Mouse (Mus musculus) spleen, postnatal 36 days (tissue): ENCODE results near the gene 1700019A02Rik.

Source experiments
- DNase-seq, 2 experiments: peaks; one replicate each; pipeline ENCODE4 v3.0.0; 2022; ENCODE audit warnings: low spot score in 2 of 2, mixed read lengths in 1 of 2

The 1700019A02Rik gene

DNA sequence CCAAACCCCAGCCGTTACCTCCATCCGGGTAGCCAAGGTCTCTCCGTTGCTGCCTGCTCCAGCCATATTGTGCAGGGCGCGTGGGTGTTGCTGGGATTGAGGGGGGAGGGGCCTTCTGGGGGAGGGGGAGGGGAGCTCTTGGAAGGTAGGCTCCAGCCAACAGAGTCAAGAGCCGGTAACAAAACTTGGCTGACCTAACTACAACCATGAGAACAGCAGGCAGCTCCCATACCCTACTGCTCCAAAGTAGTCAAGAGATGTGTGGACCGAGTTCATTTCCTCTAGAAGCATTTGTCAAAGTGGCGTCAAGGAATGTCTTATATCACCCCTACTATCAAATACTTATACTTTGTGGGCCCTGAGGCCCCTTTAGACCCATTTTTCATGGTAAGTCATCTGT, at the start of gene 1700019A02Rik:
Gene 1700019A02Rik (minus strand): TSS at position 101 of the 400 bp plus-strand sequence.
- DNase-seq: no peak

DNA sequence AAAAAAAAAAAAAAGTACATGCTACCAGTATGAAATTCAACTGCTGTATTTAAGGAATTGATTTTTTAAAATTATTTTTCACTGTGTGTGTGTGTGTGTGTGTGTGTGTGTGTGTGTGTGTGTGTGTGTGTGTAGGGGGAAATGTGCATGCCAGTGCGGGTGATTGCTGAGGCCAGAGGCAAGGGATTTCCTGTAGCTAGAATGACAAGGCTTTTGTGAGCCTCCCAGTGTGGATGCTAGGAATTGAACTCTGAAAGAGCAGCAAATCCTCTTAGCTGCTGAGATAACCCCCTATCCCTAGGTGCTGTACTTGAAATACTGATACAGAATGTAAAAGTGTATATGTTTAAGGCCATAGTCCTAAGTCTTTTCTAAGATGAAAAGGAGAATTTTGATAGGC, 38.6 kb upstream of the 1700019A02Rik start:
- DNase-seq: no peak

DNA sequence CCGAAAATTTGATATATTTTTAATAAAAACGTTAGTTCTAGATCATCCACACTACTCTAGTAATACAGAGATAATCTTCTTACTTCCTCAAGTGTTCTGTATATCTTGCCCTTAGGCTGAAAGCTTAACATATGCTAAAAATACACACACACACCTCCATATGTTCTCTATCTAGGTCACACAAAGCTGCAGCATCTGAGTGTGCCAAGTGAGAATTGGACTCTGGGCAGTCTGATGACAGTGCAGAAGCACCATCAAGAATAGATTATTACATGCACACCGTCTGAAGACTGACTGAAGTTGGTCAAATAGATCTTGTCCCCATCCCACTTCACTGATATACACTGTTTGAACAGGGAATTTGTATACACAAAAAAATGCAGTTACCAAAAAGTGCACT, 38.2 kb upstream of the 1700019A02Rik start:
- DNase-seq: no peak

DNA sequence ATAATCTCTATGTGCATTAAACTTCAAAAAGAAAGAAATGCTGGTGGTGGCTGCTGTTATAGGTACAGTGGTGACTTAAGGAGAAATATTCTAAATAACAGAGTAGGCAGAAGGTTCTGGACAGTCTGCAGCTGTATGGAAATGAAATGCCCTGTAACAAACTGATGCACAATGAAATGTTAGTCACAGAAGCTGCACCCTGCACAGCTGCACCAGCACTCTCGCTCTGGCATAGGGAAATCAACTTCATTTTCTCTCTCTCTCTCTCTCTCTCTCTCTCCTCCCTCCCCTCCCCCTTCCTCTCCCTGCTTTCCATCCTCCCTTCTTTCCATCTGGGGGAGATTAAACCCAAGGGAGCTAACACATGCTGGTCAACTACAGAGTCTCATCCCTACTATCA, 37.3 kb upstream of the 1700019A02Rik start:
- no peak for DNase-seq

GRCm38 (mm10) chr1:53210136-53210535, 22.7 kb upstream of the 1700019A02Rik start:
- DNase-seq: no peak

- no peak for DNase-seq
Observed at GRCm38 (mm10) chr1:53203902-53204301, 16.5 kb upstream of the 1700019A02Rik start.

- DNase-seq: no peak
Observed at GRCm38 (mm10) chr1:53201630-53202199, 14.3 kb upstream of the 1700019A02Rik start.

GRCm38 (mm10) chr1:53194536-53194935, 7.1 kb upstream of the 1700019A02Rik start:
- DNase-seq: no peak

DNA sequence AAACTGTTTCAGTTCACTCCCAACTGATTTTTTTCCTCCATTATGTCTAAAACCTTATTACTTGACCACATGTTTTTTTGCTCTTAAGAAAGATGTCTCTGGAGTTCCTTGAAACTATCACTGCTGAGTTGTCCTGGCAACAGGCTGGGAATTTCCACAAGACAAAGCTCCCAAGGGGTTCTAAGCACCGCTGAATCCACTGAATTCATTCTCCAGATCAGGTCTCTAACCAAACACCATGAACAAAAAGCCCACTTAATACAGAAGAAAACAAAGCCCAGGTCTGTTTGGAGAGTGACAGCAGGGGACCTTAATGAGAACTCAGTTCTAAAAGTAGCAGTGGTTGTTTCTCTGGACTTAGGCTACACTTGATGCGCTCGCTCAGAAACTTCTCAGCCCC, 3.8 kb upstream of the 1700019A02Rik start:
- no peak for DNase-seq

DNA sequence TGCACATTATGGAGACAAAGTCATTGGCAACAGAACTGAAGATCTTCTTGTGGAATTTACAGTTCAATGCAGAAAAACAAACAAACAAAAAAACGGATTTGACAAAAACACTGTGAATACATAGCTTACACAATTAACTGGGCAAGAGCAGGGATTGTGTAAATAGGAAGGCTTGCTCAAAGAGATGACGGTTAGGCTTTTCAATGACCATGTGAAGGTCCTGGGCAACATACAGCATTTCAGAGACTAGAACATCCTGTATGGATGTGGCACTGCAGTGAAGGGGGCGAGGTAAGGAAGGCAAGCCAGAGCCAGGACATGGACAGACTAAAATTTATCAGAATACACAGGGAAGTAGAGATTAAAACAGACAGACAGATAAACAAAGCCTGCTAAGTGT, 2.2 kb upstream of the 1700019A02Rik start:
- no peak for DNase-seq

DNA sequence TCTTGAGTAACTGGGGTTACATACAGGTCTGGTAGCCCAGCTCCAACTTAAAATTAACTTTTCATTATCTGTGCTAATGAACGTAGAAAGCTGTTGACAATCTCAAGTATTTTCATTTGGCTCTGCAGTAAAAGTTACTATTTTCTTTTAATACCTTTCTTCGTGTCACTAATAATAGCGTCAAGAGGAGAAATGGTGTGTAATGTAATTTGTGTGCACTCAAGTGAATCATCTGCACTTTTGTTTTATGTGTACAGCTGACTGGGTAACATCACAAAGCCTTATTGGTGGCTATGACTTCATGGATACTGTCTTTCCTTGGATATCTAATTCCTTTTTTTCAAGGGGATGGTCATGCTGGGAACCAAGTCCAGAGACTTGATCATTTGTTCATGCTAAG, 1.1 kb downstream of the 1700019A02Rik start:
- DNase-seq: no peak

- no peak for DNase-seq
Observed at GRCm38 (mm10) chr1:53157715-53158114, 29.7 kb downstream of the 1700019A02Rik start.

GRCm38 (mm10) chr1:53123066-53123465, 64.4 kb downstream of the 1700019A02Rik start:
- DNase-seq: no peak

GRCm38 (mm10) chr1:53110561-53110960, 76.9 kb downstream of the 1700019A02Rik start:
- no peak for DNase-seq
